Mouse (Mus musculus): ENCODE results near the gene Tmem17. TPM values are rescaled to one million over a fixed set of nuclear protein-coding genes. Genes with fewer than 3 reads are reported as not detected.
A peak's percentile ranks its signal among the peaks of the same experiment; 100 is the strongest.

The Tmem17 gene
- polyA plus RNA-seq, 1 experiment from 2014 or later, result 10.3 TPM

DNA sequence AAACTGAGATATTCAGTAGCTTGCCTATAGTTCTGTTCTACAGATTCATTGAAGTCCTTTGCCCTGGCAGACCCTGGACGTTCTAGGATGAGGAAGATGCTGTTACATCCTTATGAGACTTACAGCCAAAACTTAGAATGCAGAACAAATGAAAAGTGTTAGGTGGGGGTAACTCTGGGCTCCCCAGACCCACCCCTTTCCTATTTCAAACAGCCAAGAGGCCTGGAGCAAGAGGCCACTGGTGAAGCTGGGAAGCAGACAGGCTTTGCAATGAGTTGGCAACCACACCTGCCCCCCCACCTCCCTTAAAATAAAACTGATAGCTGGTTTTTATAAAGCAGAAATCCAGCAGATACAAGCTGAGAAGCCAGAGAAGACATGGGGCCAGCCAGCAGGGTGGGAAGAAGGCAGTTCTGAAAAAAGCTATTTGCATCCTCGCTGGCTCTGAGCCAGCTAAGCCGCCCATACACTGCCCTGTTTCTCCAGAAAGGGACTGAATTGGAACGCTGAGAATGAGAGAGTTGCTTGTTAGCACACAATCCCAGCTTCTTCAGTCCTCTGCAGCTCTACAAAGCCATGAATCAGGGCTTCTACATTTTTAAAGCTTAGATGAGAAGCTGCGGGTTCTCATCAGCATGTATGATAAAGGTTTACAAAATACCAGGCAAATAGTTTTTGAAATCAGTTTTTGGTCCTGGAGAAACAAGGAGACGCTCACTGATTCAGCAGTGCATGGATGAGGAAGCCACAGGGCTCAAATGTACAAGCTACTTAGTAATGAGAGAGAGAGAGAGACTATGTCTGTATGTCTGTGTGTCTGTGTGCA, 48.8 kb downstream of the Tmem17 start:
- H3K9ac ChIP-seq (ENCODE audit: low read depth, low read length), result 0 out of 2 replicates have a peak overlapping the region, but pooled peaks have one; percentile 30
- no peak overlapping the region for H3K27ac ChIP-seq (ENCODE audit: low read depth, low read length)

DNA sequence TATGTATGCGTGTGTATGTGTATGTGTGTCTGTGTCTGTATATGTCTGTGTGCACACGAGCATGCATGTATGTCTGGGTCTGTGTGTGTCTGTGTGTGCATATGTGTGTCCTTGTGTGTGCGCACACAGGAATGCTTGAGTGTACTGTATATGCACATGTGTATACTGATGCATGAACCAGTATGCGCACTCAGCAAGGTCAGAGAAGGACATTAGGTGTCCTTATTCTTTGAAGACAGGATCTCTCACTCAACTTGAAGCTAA, 49.4 kb downstream of the Tmem17 start:
- Histone ChIP-seq H3K4me1 (ENCODE audit: control insufficient read depth, insufficient read depth, low read length) (no peaks in the 10 kb centered on the region), H3K9me3 (replicated peaks; ENCODE audit: control insufficient read depth, low read length) (no peaks in the 10 kb centered on the region), H3K4me2 (no peak overlapping the region), H3K36me3 (ENCODE audit: control insufficient read depth, insufficient read depth, low read length) (no peaks in the 10 kb centered on the region), H3K9ac (ENCODE audit: low read depth, low read length) (no peak overlapping the region), H3K27ac (ENCODE audit: low read depth, low read length) (no peak overlapping the region), H3K27me3 (ENCODE audit: control insufficient read depth, insufficient read depth, low read length) (no peaks in the 10 kb centered on the region), H3K4me3 (ENCODE audit: low read depth, low read length) (no peak overlapping the region)
- WGBS (ENCODE audit: insufficient replicate concordance), result 91% methylated on average over 4 of the region's 4 CpGs
- ATAC-seq (replicated peaks; ENCODE audit: insufficient number of reproducible peaks, low FRiP score, low TSS enrichment), result no peak

More for the DNA sequence above, 48.8 kb downstream of the Tmem17 start:
- Histone ChIP-seq H3K9me3 (replicated peaks; ENCODE audit: control insufficient read depth, low read length) (no peaks in the 10 kb centered on the region), H3K4me3 (ENCODE audit: low read depth, low read length) (no peak overlapping the region), H3K4me1 (ENCODE audit: control insufficient read depth, insufficient read depth, low read length) (no peaks in the 10 kb centered on the region), H3K27me3 (ENCODE audit: control insufficient read depth, insufficient read depth, low read length) (no peaks in the 10 kb centered on the region), H3K36me3 (ENCODE audit: control insufficient read depth, insufficient read depth, low read length) (no peaks in the 10 kb centered on the region), H3K4me2 (no peak overlapping the region)
- WGBS (ENCODE audit: insufficient replicate concordance), result 49% methylated on average over 6 of the region's 6 CpGs
- peak; percentile 55 for ATAC-seq (replicated peaks; ENCODE audit: insufficient number of reproducible peaks, low FRiP score, low TSS enrichment)

DNA sequence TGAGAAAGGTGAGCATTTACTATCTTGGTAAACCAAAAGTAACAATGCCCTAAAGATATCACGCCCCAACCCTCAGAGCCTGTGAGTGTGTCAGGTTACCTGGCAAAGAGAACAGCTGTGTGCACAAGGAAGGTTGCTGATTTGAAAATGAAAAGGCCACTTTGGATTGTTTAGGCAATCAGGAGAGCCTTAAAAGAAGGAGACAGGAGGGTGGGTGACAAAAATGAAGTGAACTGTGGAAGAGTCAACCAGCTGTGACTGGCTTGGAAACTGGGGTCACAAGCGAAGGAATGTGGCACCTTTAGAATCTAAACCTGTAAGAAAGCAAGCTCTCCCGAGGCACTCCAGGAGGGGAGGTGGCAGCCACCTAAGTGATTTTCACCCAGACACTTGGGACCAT, 51.8 kb downstream of the Tmem17 start:
- Histone ChIP-seq H3K27me3 (ENCODE audit: control insufficient read depth, insufficient read depth, low read length) (no peaks in the 10 kb centered on the region), H3K4me3 (ENCODE audit: low read depth, low read length) (no peak overlapping the region), H3K27ac (ENCODE audit: low read depth, low read length) (no peak overlapping the region), H3K4me1 (ENCODE audit: control insufficient read depth, insufficient read depth, low read length) (no peaks in the 10 kb centered on the region), H3K9me3 (replicated peaks; ENCODE audit: control insufficient read depth, low read length) (no peaks in the 10 kb centered on the region), H3K9ac (ENCODE audit: low read depth, low read length) (no peak overlapping the region), H3K4me2 (no peak overlapping the region), H3K36me3 (ENCODE audit: control insufficient read depth, insufficient read depth, low read length) (no peaks in the 10 kb centered on the region)
- ATAC-seq (replicated peaks; ENCODE audit: insufficient number of reproducible peaks, low FRiP score, low TSS enrichment), result no peak
- WGBS (ENCODE audit: insufficient replicate concordance), result 67% methylated on average over 3 of the region's 3 CpGs

DNA sequence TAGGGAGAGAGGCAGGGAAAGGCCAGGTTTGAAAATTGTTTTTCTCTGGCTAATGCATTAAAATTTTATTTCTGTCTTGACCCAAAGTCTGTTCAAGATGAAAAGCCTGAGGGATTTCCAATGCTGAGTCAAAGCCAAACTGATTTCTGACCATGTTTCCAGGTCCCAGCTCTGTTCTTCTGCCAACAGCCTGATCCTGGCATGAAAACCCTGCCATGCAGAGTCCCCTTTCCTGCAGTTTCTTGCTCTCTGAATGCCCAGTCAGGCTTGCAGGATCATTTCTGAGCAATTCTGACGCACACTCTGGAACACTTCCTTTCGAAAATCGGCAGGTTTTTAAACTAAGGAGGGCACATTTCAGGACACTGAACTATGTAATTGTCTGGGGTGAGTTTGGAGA, 52.8 kb downstream of the Tmem17 start:
- H3K4me1 ChIP-seq (ENCODE audit: control insufficient read depth, insufficient read depth, low read length), result no peaks in the 10 kb centered on the region
- no peak overlapping the region for H3K4me2 ChIP-seq
- no peak for ATAC-seq (replicated peaks; ENCODE audit: insufficient number of reproducible peaks, low FRiP score, low TSS enrichment)
- H3K9ac ChIP-seq (ENCODE audit: low read depth, low read length), result no peak overlapping the region
- H3K4me3 ChIP-seq (ENCODE audit: low read depth, low read length), result no peak overlapping the region
- H3K36me3 ChIP-seq (ENCODE audit: control insufficient read depth, insufficient read depth, low read length), result no peaks in the 10 kb centered on the region
- H3K27ac ChIP-seq (ENCODE audit: low read depth, low read length), result no peak overlapping the region
- no peaks in the 10 kb centered on the region for H3K27me3 ChIP-seq (ENCODE audit: control insufficient read depth, insufficient read depth, low read length)
- no peaks in the 10 kb centered on the region for H3K9me3 ChIP-seq (replicated peaks; ENCODE audit: control insufficient read depth, low read length)
- 82% methylated on average over 3 of the region's 3 CpGs for WGBS (ENCODE audit: insufficient replicate concordance)

Other genes with a start within 250 kb of the Tmem17 start
- gene Ehbp1, start 169.8 kb upstream of the Tmem17 start, polyA plus RNA-seq (2014; fragmentation: Nextera tagmentation; extraction: Ambion mirVana), result 13.5 and 18.3 TPM in 2 replicates